In the genomic region with DNA sequence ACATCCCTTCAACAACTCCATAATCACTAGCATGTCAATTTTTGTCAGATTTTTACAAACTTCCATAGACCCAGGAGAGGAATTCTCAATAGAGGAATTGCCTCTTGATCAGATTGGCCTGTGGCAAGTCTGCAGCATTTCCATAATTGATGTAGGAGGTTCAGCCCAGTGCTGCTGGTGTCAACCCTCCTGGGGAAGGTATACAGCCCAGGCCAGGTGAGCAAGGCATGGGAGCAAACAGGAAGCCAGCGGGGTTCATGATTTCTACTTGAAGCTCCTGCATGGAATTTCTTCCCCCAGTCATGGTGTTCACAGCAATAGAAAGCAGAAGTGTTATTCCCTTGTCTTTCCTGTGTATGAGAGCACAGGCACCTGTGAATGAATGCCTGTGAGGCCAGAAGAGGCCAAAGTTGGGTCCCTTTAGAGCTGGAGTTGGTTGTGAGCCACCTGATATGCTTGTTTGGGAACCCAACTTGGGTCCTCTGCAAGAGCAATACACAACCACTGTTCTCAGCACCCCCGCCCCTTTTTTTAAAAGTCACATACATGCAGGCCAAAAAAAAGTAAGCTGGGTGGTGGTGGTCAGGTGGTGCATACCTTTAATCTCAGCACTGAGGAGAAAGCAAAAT, we compare ENCODE assay signal across 1 mouse cellular context.
TF ChIP-seq lines count a peak whose summit lies in the region.

No protein-coding gene starts in this region.

TF ChIP-seq in MEL, 35 proteins besides CTCF, POLR2A, EP300 and RAD21:
- 0 out of 2 replicates have a peak, but pooled peaks have one; percentile 17 for TF ChIP-seq TBP (IDR thresholded peaks at IDR 0.05; ENCODE audit: low read depth, low read length)
- no peak for TF ChIP-seq RCOR1 (IDR thresholded peaks at IDR 0.05; ENCODE audit: low read depth, low read length)
- TF ChIP-seq NELFE (IDR thresholded peaks at IDR 0.05; ENCODE audit: low read depth, low read length) = peak; percentile 30; the same call in 1 of the 2 replicates
- no peak for TF ChIP-seq MYC (IDR thresholded peaks at IDR 0.05; ENCODE audit: low read depth, low read length)
- no peak for TF ChIP-seq JUND (IDR thresholded peaks at IDR 0.05; ENCODE audit: low read depth, low read length)
- no peak for TF ChIP-seq USF2 (IDR thresholded peaks at IDR 0.05; ENCODE audit: borderline replicate concordance in 1 of 2, insufficient read depth in 1 of 2, low read depth in 1 of 2, low read length in 2 of 2)
- TF ChIP-seq ETS1 (IDR thresholded peaks at IDR 0.05; ENCODE audit: low read depth, low read length) = 0 out of 2 replicates have a peak, but pooled peaks have one; percentile 9
- peak; percentile 71 for TF ChIP-seq POLR2AphosphoS2 (IDR thresholded peaks at IDR 0.05; ENCODE audit: low read length)
- TF ChIP-seq BHLHE40 (IDR thresholded peaks at IDR 0.05; ENCODE audit: borderline replicate concordance, low read depth, low read length) = 0 out of 2 replicates have a peak, but pooled peaks have one; percentile 21
- peak; percentile 4; the same call in 1 of the 2 replicates for TF ChIP-seq CHD2 (IDR thresholded peaks at IDR 0.05; ENCODE audit: low read length)
- peak; percentile 3; the same call in 1 of the 2 replicates for TF ChIP-seq SMC3 (IDR thresholded peaks at IDR 0.05; ENCODE audit: low read depth, low read length)
- no peak for TF ChIP-seq MXI1 (IDR thresholded peaks at IDR 0.05; ENCODE audit: low read depth, low read length)
- TF ChIP-seq USF1 (IDR thresholded peaks at IDR 0.05; ENCODE audit: low read depth, low read length) = peak; percentile 39; the same call in 1 of the 2 replicates
- no peak for TF ChIP-seq ZNF384 (IDR thresholded peaks at IDR 0.05; ENCODE audit: low read depth, low read length)
- TF ChIP-seq TCF12 (IDR thresholded peaks at IDR 0.05; ENCODE audit: low read depth, low read length) = no peak
TF ChIP-seq in MEL: peak in this region for 8.
